Mouse (Mus musculus): ENCODE measurements around the gene Mphosph9. TPM values are rescaled to one million over a fixed set of nuclear protein-coding genes. Genes with fewer than 3 reads are reported as not detected.

Mphosph9 gene
- total and polyA plus RNA-seq, 3 experiments = 5.6 to 9.8 (median 8.0) TPM

DNA sequence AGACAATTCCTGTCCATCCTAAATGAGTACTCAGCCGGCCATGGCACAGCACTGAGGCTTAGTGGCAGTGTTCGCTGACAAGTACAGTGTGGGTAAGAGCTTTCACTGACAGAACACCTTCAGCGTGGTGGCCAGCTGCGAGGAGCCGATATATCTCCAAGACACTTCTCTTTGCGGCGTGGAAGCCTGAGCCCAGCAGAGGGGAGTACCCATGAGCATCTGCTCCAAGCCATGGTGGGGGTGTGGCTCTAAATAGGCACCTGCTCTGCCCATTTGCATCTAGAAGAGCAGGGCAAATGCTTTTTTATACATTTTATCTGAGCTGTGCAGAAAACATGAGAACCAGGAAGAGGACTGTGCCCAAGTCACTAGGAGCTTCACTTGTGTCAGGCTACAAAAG, 101.9 kb downstream of the Mphosph9 start:
- Histone ChIP-seq H3K4me1 (ENCODE audit: control insufficient read depth in 1 of 2, insufficient read depth in 2 of 2) (peaks cover 2 to 23% of the 10 kb centered on the region in 2 experiments; a peak in 3 of 4 replicates), H3K79me2 (replicated peaks; ENCODE audit: control insufficient read depth, extremely low read depth, insufficient read depth, poor library complexity, severe bottlenecking) (no peaks in the 10 kb centered on the region), H3K36me3 (replicated peaks in 1 of 2; ENCODE audit: control insufficient read depth in 1 of 2, insufficient read depth in 1 of 2, low read length in 1 of 2) (peaks cover 0 to 13% of the 10 kb centered on the region in 2 experiments), H3K4me2 (ENCODE audit: insufficient read depth, low read depth, poor library complexity, severe bottlenecking) (no peak overlapping the region), H3K4me3 (replicated peaks in 1 of 3; ENCODE audit: low read depth in 2 of 3, low read length in 2 of 3, poor library complexity in 1 of 3) (no peak overlapping the region), H3K27ac (ENCODE audit: insufficient read depth, low read depth) (no peak overlapping the region), H3K27me3 (replicated peaks) (no peaks in the 10 kb centered on the region), H3K9me3 (replicated peaks; ENCODE audit: low read length) (no peaks in the 10 kb centered on the region), H3K9ac (ENCODE audit: insufficient read depth, low read depth) (no peak overlapping the region)
- no peak for DNase-seq (ENCODE audit: extremely low read depth)
- dilution Hi-C loops (cut with MboI; ENCODE audit: extremely low pct_ligation_motif_present, extremely low pct_unique_long_range_greater_than_20kb, low sequenced_read_pairs) = no loop called here
- in situ Hi-C loops (cut with MboI; ENCODE audit: low pct_ligation_motif_present, low pct_unique_long_range_greater_than_20kb, low sequenced_read_pairs) = no loop called here
- no peak for TF ChIP-seq USF2 (conservative IDR thresholded peaks at IDR 0.05; ENCODE audit: low read depth, low read length)
- no peak for TF ChIP-seq TCF12 (IDR thresholded peaks at IDR 0.05; ENCODE audit: low read depth, low read length)
- no peak for TF ChIP-seq USF1 (IDR thresholded peaks at IDR 0.05; ENCODE audit: low read depth, low read length)
- TF ChIP-seq PAX5 (IDR thresholded peaks at IDR 0.05; ENCODE audit: low read length) = no peak
- TF ChIP-seq SIN3A (IDR thresholded peaks at IDR 0.05; ENCODE audit: low read length) = no peak
- TF ChIP-seq HCFC1 (IDR thresholded peaks at IDR 0.05; ENCODE audit: low read depth, low read length) = no peak
- TF ChIP-seq KAT2A (IDR thresholded peaks at IDR 0.05; ENCODE audit: insufficient replicate concordance, low read length) = no peak
- no peak for TF ChIP-seq POLR2AphosphoS2 (IDR thresholded peaks at IDR 0.05; ENCODE audit: low read depth, low read length)
- TF ChIP-seq ELF1 (IDR thresholded peaks at IDR 0.05; ENCODE audit: low read depth, low read length) = no peak
- no peak for TF ChIP-seq POLR2A (IDR thresholded peaks at IDR 0.05; ENCODE audit: low read depth, low read length)

DNA sequence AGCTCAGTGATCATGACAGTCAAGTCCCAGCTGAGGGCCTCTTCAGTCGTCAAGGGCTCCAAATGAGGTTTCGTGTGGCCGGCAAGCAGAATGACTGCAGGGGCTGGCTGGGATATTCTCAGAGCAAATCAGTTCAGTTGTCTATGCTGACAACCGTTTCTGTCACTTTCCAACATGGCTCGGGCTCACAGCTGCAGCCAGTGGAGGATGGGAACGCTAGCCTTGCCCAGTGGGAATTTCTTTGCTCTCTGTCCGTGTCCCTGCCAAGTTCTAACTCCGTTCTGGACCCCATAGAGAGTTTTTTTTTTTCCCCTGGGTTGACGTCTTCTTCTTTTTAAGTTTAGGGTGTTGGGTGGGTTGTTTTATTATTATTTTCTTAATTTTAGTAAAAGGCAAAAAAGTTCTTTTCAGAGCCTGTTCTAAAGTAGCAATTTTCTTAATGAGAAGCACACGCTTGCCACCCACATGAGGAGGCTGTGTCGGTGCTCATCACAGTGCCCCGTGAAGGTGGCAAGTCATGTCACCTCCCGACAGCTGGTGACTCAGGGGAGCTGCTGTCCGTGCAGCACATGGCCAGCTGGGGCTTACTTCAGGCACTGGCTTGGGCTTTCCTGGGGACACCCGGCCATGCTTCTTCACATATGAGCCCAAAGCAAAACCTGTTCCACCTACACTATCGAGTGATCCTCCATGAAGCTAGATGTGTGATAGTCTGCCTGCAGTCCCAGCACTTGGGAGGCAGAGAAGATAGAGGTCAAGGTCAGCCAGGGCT, 103.3 kb downstream of the Mphosph9 start:
- no peak overlapping the region for H3K4me3 ChIP-seq (replicated peaks in 1 of 3; ENCODE audit: low read depth in 2 of 3, low read length in 2 of 3, poor library complexity in 1 of 3)
- TF ChIP-seq USF1 (IDR thresholded peaks at IDR 0.05; ENCODE audit: low read depth, low read length) (no peak), SMC3 (IDR thresholded peaks at IDR 0.05; ENCODE audit: low read depth, low read length) (no peak), RCOR1 (conservative IDR thresholded peaks at IDR 0.05; ENCODE audit: low read depth, low read length) (no peak), NRF1 (IDR thresholded peaks at IDR 0.05; ENCODE audit: low read depth, low read length) (no peak), MAZ (IDR thresholded peaks at IDR 0.05; ENCODE audit: low read depth, low read length) (no peak), BHLHE40 (IDR thresholded peaks at IDR 0.05; ENCODE audit: low read depth, low read length) (no peak), CHD2 (IDR thresholded peaks at IDR 0.05; ENCODE audit: low read length) (no peak), ETS1 (conservative IDR thresholded peaks at IDR 0.05; ENCODE audit: low read depth, low read length) (no peak), MEF2A (IDR thresholded peaks at IDR 0.05; ENCODE audit: borderline replicate concordance, low read depth, low read length) (no peak), RAD21 (IDR thresholded peaks at IDR 0.05; ENCODE audit: low read depth, low read length) (no peak)
- in situ Hi-C loops (cut with MboI; ENCODE audit: low pct_ligation_motif_present, low pct_unique_long_range_greater_than_20kb, low sequenced_read_pairs) (no loop called here), dilution Hi-C loops (cut with MboI; ENCODE audit: extremely low pct_ligation_motif_present, extremely low pct_unique_long_range_greater_than_20kb, low sequenced_read_pairs) (no loop called here)
- no peak overlapping the region for H3K27ac ChIP-seq (ENCODE audit: insufficient read depth, low read depth)
- no peak for DNase-seq (ENCODE audit: extremely low read depth)
- H3K4me1 ChIP-seq (ENCODE audit: control insufficient read depth in 1 of 2, insufficient read depth in 2 of 2) = peaks cover 9 to 36% of the 10 kb centered on the region in 2 experiments
- no peaks in the 10 kb centered on the region for H3K27me3 ChIP-seq (replicated peaks)
- no peak overlapping the region for H3K4me2 ChIP-seq (ENCODE audit: insufficient read depth, low read depth, poor library complexity, severe bottlenecking)
- H3K9ac ChIP-seq (ENCODE audit: insufficient read depth, low read depth) = no peak overlapping the region
- no peaks in the 10 kb centered on the region for H3K79me2 ChIP-seq (replicated peaks; ENCODE audit: control insufficient read depth, extremely low read depth, insufficient read depth, poor library complexity, severe bottlenecking)
- peaks cover 0 to 13% of the 10 kb centered on the region in 2 experiments for H3K36me3 ChIP-seq (replicated peaks in 1 of 2; ENCODE audit: control insufficient read depth in 1 of 2, insufficient read depth in 1 of 2, low read length in 1 of 2)
- H3K9me3 ChIP-seq (replicated peaks; ENCODE audit: low read length) = no peaks in the 10 kb centered on the region

Data from CH12.LX (cell line).